Mouse (Mus musculus): ENCODE results near the gene Tmod1.

The Tmod1 gene

GRCm38 (mm10) chr4:46053323-46054107 lies 14.8 kb downstream of the Tmod1 start:
- DNase-seq (ENCODE audit: low spot score), result no peak

GRCm38 (mm10) chr4:46056163-46056562 lies 17.4 kb downstream of the Tmod1 start:
- no peak for DNase-seq (ENCODE audit: low spot score)

- no peak for DNase-seq (ENCODE audit: low spot score)
Measured at GRCm38 (mm10) chr4:46061259-46061962, 22.7 kb downstream of the Tmod1 start.

- no peak for DNase-seq (ENCODE audit: low spot score)
Measured at GRCm38 (mm10) chr4:46063841-46064240, 25.1 kb downstream of the Tmod1 start.

- no peak for DNase-seq (ENCODE audit: low spot score)
Measured at GRCm38 (mm10) chr4:46064263-46064662, 25.5 kb downstream of the Tmod1 start.

- DNase-seq (ENCODE audit: low spot score), result no peak
Measured at GRCm38 (mm10) chr4:46064961-46065360, 26.2 kb downstream of the Tmod1 start.

GRCm38 (mm10) chr4:46065695-46066340 lies 27.1 kb downstream of the Tmod1 start:
- no peak for DNase-seq (ENCODE audit: low spot score)

GRCm38 (mm10) chr4:46068060-46068459 lies 29.3 kb downstream of the Tmod1 start:
- DNase-seq (ENCODE audit: low spot score), result no peak

- no peak for DNase-seq (ENCODE audit: low spot score)
Measured at GRCm38 (mm10) chr4:46068573-46068972, 29.8 kb downstream of the Tmod1 start.

GRCm38 (mm10) chr4:46069851-46070482 lies 31.2 kb downstream of the Tmod1 start:
- DNase-seq (ENCODE audit: low spot score), result no peak

- no peak for DNase-seq (ENCODE audit: low spot score)
Measured at GRCm38 (mm10) chr4:46072631-46073030, 33.9 kb downstream of the Tmod1 start.

- DNase-seq (ENCODE audit: low spot score), result peak; percentile 41
Measured at GRCm38 (mm10) chr4:46073736-46074135, 35.0 kb downstream of the Tmod1 start.

- no peak for DNase-seq (ENCODE audit: low spot score)
Measured at GRCm38 (mm10) chr4:46075664-46076063, 36.9 kb downstream of the Tmod1 start.

GRCm38 (mm10) chr4:46076892-46077291 lies 38.2 kb downstream of the Tmod1 start:
- DNase-seq (ENCODE audit: low spot score), result no peak

- DNase-seq (ENCODE audit: low spot score), result no peak
Measured at GRCm38 (mm10) chr4:46080261-46080660, 41.5 kb downstream of the Tmod1 start.

GRCm38 (mm10) chr4:46082555-46082954 lies 43.8 kb downstream of the Tmod1 start:
- DNase-seq (ENCODE audit: low spot score), result no peak

- no peak for DNase-seq (ENCODE audit: low spot score)
Measured at GRCm38 (mm10) chr4:46084416-46085172, 45.9 kb downstream of the Tmod1 start.

GRCm38 (mm10) chr4:46085223-46085811 lies 46.6 kb downstream of the Tmod1 start:
- no peak for DNase-seq (ENCODE audit: low spot score)

- no peak for DNase-seq (ENCODE audit: low spot score)
Measured at GRCm38 (mm10) chr4:46086718-46087426, 48.1 kb downstream of the Tmod1 start.

GRCm38 (mm10) chr4:46087427-46087771 lies 48.7 kb downstream of the Tmod1 start:
- no peak for DNase-seq (ENCODE audit: low spot score)

- no peak for DNase-seq (ENCODE audit: low spot score)
Measured at GRCm38 (mm10) chr4:46087852-46088251, 49.1 kb downstream of the Tmod1 start.

All from embryo, embryonic 10 days (tissue).